Mouse (Mus musculus) kidney, embryonic 16.5 days (tissue): ENCODE results near the gene Pld4. TPM values are rescaled to one million over a fixed set of nuclear protein-coding genes. Genes with fewer than 3 reads are reported as not detected.

Source experiments
- microRNA-seq: library from miRNA; unstranded; fragments of <30 nt; microRNA quantifications from one replicate; pipeline ENCODE4, GENCODE M21; 2016
- polyA plus RNA-seq: library from polyadenylated mRNA; unstranded; fragments of >200 nt; fragmentation: Nextera tagmentation; extraction: Ambion mirVana; gene quantifications from 2 replicates; pipeline ENCODE4 v1.2.1, GENCODE M21; 2015

Pld4 gene
- polyA plus RNA-seq, 1 experiment from 2014 or later, result 7.3 TPM

Small RNAs within 50 kb of the gene (microRNA-seq; reads per million reads assigned to microRNA genes)
- gene Mir6940, result 0.63 reads per million

Other genes starting within 250 kb of the Pld4 start
- gene Tmem179, start 243.9 kb upstream of the Pld4 start, polyA plus RNA-seq, result 0.67 and 0.91 TPM in 2 replicates
- 4.7 and 5.3 TPM in 2 replicates for gene Inf2, start 171.9 kb upstream of the Pld4 start, polyA plus RNA-seq
- 10.7 and 12.7 TPM in 2 replicates for gene Adssl1, start 140.6 kb upstream of the Pld4 start, polyA plus RNA-seq
- 273 and 296 TPM in 2 replicates for gene Siva1, start 116.0 kb upstream of the Pld4 start, polyA plus RNA-seq
- gene Akt1, start 85.8 kb upstream of the Pld4 start, polyA plus RNA-seq, result 49.5 TPM in 2 replicates
- 6.4 and 7.0 TPM in 2 replicates for gene Zbtb42, start 81.8 kb upstream of the Pld4 start, polyA plus RNA-seq
- gene Cep170b, start 40.2 kb upstream of the Pld4 start, polyA plus RNA-seq, result 15.7 and 17.5 TPM in 2 replicates
- gene Ahnak2, start 42.0 kb downstream of the Pld4 start, polyA plus RNA-seq, result 0.91 and 1.2 TPM in 2 replicates
- gene Clba1, start 48.3 kb downstream of the Pld4 start, polyA plus RNA-seq, result 14.0 and 14.7 TPM in 2 replicates
- 113 and 124 TPM in 2 replicates for gene Cdca4, start 68.8 kb downstream of the Pld4 start, polyA plus RNA-seq
- gene Gpr132, start 107.6 kb downstream of the Pld4 start, polyA plus RNA-seq, result 0.15 and 0.22 TPM in 2 replicates
- 2.2 and 2.5 TPM in 2 replicates for gene Jag2, start 169.1 kb downstream of the Pld4 start, polyA plus RNA-seq
- gene Nudt14, start 181.5 kb downstream of the Pld4 start, polyA plus RNA-seq, result 99.1 and 104 TPM in 2 replicates
- 29.4 and 30.6 TPM in 2 replicates for gene Btbd6, start 215.8 kb downstream of the Pld4 start, polyA plus RNA-seq
- 70.1 and 71.5 TPM in 2 replicates for gene Brf1, start 240.0 kb downstream of the Pld4 start, polyA plus RNA-seq